Mouse (Mus musculus) cerebellum, adult 9-11 months (tissue): Measurements from ENCODE around the gene Ifi214.
"Not testable (repeated sequence)": the region's sequence is repeated elsewhere in the genome, so short reads cannot be mapped to it uniquely, and the experiment has no call there.

Experiments
- DNase-seq: peaks from one replicate; pipeline ENCODE4 v3.0.0; 2022

Ifi214 gene

GRCm38 (mm10) chr1:173535791-173536190 is at the start of gene Ifi214:
Gene Ifi214 (minus strand): TSS chr1:173535957.
- not testable (repeated sequence) for DNase-seq

- no peak for DNase-seq
Observed at GRCm38 (mm10) chr1:173579921-173580585, 44.3 kb upstream of the Ifi214 start.

GRCm38 (mm10) chr1:173579079-173579478 is 43.3 kb upstream of the Ifi214 start:
- no peak for DNase-seq

- not testable (repeated sequence) for DNase-seq
Observed at GRCm38 (mm10) chr1:173550491-173551050, 14.8 kb upstream of the Ifi214 start.

GRCm38 (mm10) chr1:173548798-173549197 is 13.0 kb upstream of the Ifi214 start:
- DNase-seq = not testable (repeated sequence)

GRCm38 (mm10) chr1:173521452-173521851 is 14.3 kb downstream of the Ifi214 start:
- no peak for DNase-seq

GRCm38 (mm10) chr1:173510595-173510994 is 25.2 kb downstream of the Ifi214 start:
- DNase-seq = not testable (repeated sequence)

GRCm38 (mm10) chr1:173491483-173491882 is 44.3 kb downstream of the Ifi214 start:
- DNase-seq = not testable (repeated sequence)

- not testable (repeated sequence) for DNase-seq
Observed at GRCm38 (mm10) chr1:173490812-173491480, 44.8 kb downstream of the Ifi214 start, which contains the start of gene Ifi206. Gene Ifi206 (minus strand): TSS chr1:173491041.

GRCm38 (mm10) chr1:173481182-173481574 is 54.6 kb downstream of the Ifi214 start:
- DNase-seq = not testable (repeated sequence)

- DNase-seq = not testable (repeated sequence)
Observed at GRCm38 (mm10) chr1:173480399-173481181, 55.2 kb downstream of the Ifi214 start.
